Mouse (Mus musculus) MEL (cell line): ENCODE results near the gene St6galnac1. TPM values are rescaled to one million over a fixed set of nuclear protein-coding genes. Genes with fewer than 3 reads are reported as not detected.

Source experiments
- DNase-seq: peaks from one replicate; pipeline ENCODE4 v3.0.0; 2011; ENCODE audit warnings: low read depth, low spot score
- H3K27ac ChIP-seq: 2 replicates; pipeline ENCODE4 v1.5.1; 2012; ENCODE audit warnings: low read depth, mild to moderate bottlenecking, control low read depth, low read length, moderate library complexity; ENCODE audit not compliant: control insufficient read depth
- H3K27me3 ChIP-seq, 2 experiments: fragments of 150-350 bp in 1 of 2; sonication (generic) in 1 of 2; 2 replicates each; pipeline ENCODE4 v1.6.1; 2012; ENCODE audit warnings: low read length in 2 of 2, mild to moderate bottlenecking in 2 of 2, improper control_type of control experiment in 1 of 2, moderate library complexity in 1 of 2; ENCODE audit not compliant: insufficient read depth in 2 of 2, control insufficient read depth in 1 of 2
- H3K36me3 ChIP-seq, 2 experiments: 2 replicates each; pipeline ENCODE4 v1.6.1; 2012 to 2014; ENCODE audit warnings: low read length in 2 of 2, improper control_type of control experiment in 1 of 2, inconsistent platforms in 1 of 2, mild to moderate bottlenecking in 1 of 2; ENCODE audit not compliant: insufficient read depth in 2 of 2, control insufficient read depth in 1 of 2
- H3K4me1 ChIP-seq, 2 experiments: fragments of 150-350 bp in 1 of 2; sonication (generic) in 1 of 2; 2 replicates each; pipeline ENCODE4 v1.6.1; 2012; ENCODE audit warnings: low read length in 2 of 2, improper control_type of control experiment in 1 of 2, mild to moderate bottlenecking in 1 of 2; ENCODE audit not compliant: insufficient read depth in 2 of 2, control insufficient read depth in 1 of 2
- H3K4me3 ChIP-seq, 2 experiments: fragments of 150-350 bp in 1 of 2; sonication (generic) in 1 of 2; 2 replicates each; pipeline ENCODE4 v1.5.1; 2012; ENCODE audit warnings: low read depth in 2 of 2, low read length in 2 of 2, mild to moderate bottlenecking in 2 of 2, moderate library complexity in 2 of 2, control low read depth in 1 of 2, improper control_type of control experiment in 1 of 2; ENCODE audit not compliant: control insufficient read depth in 1 of 2, insufficient read depth in 1 of 2
- H3K79me2 ChIP-seq: 2 replicates; pipeline ENCODE4 v1.6.1; 2012; ENCODE audit warnings: mild to moderate bottlenecking, low read length, moderate library complexity; ENCODE audit not compliant: control insufficient read depth, poor library complexity, insufficient read depth
- H3K9ac ChIP-seq: 2 replicates; pipeline ENCODE4 v1.6.1; 2012; ENCODE audit warnings: low read depth, mild to moderate bottlenecking, control low read depth, low read length, moderate library complexity; ENCODE audit not compliant: control insufficient read depth, poor library complexity, severe bottlenecking
- H3K9me3 ChIP-seq: fragments of 150-350 bp; sonication (generic); replicated peaks from 2 replicates; pipeline ENCODE4 v1.6.1; 2012; ENCODE audit warnings: mild to moderate bottlenecking, low read length, improper control_type of control experiment, moderate library complexity; ENCODE audit not compliant: insufficient read depth
- BHLHE40 ChIP-seq: IDR thresholded peaks from 2 replicates; pipeline ENCODE4 v1.6.1; 2012; ENCODE audit warnings: low read depth, mild to moderate bottlenecking, inconsistent platforms, low read length, improper control_type of control experiment, borderline replicate concordance
- CHD2 ChIP-seq: IDR thresholded peaks from 2 replicates; pipeline ENCODE4 v1.6.1; 2011; ENCODE audit warnings: low read length, improper control_type of control experiment
- ELF1 ChIP-seq: IDR thresholded peaks from 2 replicates; pipeline ENCODE4 v1.6.1; 2014; ENCODE audit warnings: low read depth, mild to moderate bottlenecking, inconsistent platforms, low read length, improper control_type of control experiment, moderate library complexity
- EP300 ChIP-seq, 2 experiments: IDR thresholded peaks; 2 replicates each; pipeline ENCODE4 v1.6.1; 2011; ENCODE audit warnings: improper control_type of control experiment in 2 of 2, low read length in 2 of 2, low read depth in 1 of 2, mild to moderate bottlenecking in 1 of 2
- ETS1 ChIP-seq: IDR thresholded peaks from 2 replicates; pipeline ENCODE4 v1.6.1; 2012; ENCODE audit warnings: low read depth, mild to moderate bottlenecking, inconsistent platforms, low read length, improper control_type of control experiment, moderate library complexity
- HCFC1 ChIP-seq: IDR thresholded peaks from 2 replicates; pipeline ENCODE4 v1.6.1; 2012; ENCODE audit warnings: low read depth, mild to moderate bottlenecking, inconsistent platforms, low read length, improper control_type of control experiment, moderate library complexity
- JUND ChIP-seq: IDR thresholded peaks from 2 replicates; pipeline ENCODE4 v1.6.1; 2011; ENCODE audit warnings: low read depth, mild to moderate bottlenecking, improper control_type of control experiment, low read length
- KAT2A ChIP-seq: conservative IDR thresholded peaks from 2 replicates; pipeline ENCODE4 v1.6.1; 2012; ENCODE audit warnings: low read depth, low read length, improper control_type of control experiment, inconsistent platforms
- MXI1 ChIP-seq: IDR thresholded peaks from 2 replicates; pipeline ENCODE4 v1.6.1; 2011; ENCODE audit warnings: mild to moderate bottlenecking, low read depth, low read length, improper control_type of control experiment
- MYB ChIP-seq: IDR thresholded peaks from 2 replicates; pipeline ENCODE4 v1.6.1; 2011; ENCODE audit warnings: mild to moderate bottlenecking, low read depth, low read length, improper control_type of control experiment
- MYC ChIP-seq: IDR thresholded peaks from 2 replicates; pipeline ENCODE4 v1.6.1; 2011; ENCODE audit warnings: low read depth, mild to moderate bottlenecking, low read length, improper control_type of control experiment, moderate library complexity
- NELFE ChIP-seq: IDR thresholded peaks from 2 replicates; pipeline ENCODE4 v1.6.1; 2011; ENCODE audit warnings: low read depth, low read length, improper control_type of control experiment
- NRF1 ChIP-seq: IDR thresholded peaks from 2 replicates; pipeline ENCODE4 v1.6.1; 2014; ENCODE audit warnings: low read depth, mild to moderate bottlenecking, inconsistent platforms, low read length, improper control_type of control experiment, moderate library complexity; ENCODE audit not compliant: poor library complexity, insufficient read depth, severe bottlenecking
- POLR2AphosphoS2 ChIP-seq: IDR thresholded peaks from 2 replicates; pipeline ENCODE4 v1.6.1; 2011; ENCODE audit warnings: low read length, improper control_type of control experiment
- POLR2AphosphoS5 ChIP-seq: IDR thresholded peaks from 2 replicates; pipeline ENCODE4 v1.6.1; 2012; ENCODE audit warnings: low read depth, borderline replicate concordance, mild to moderate bottlenecking, inconsistent platforms, low read length, moderate library complexity, mixed read lengths
- RAD21 ChIP-seq: IDR thresholded peaks from 2 replicates; pipeline ENCODE4 v1.6.1; 2011; ENCODE audit warnings: mild to moderate bottlenecking, low read depth, low read length, improper control_type of control experiment
- SMC3 ChIP-seq: IDR thresholded peaks from 2 replicates; pipeline ENCODE4 v1.6.1; 2011; ENCODE audit warnings: low read depth, low read length, improper control_type of control experiment
- TBP ChIP-seq: IDR thresholded peaks from 2 replicates; pipeline ENCODE4 v1.8.0; 2011; ENCODE audit warnings: low read depth, low read length, improper control_type of control experiment
- UBTF ChIP-seq: IDR thresholded peaks from 2 replicates; pipeline ENCODE4 v1.6.1; 2012; ENCODE audit warnings: low read depth, mild to moderate bottlenecking, inconsistent platforms, low read length, improper control_type of control experiment, moderate library complexity, borderline replicate concordance; ENCODE audit not compliant: insufficient read depth
- USF1 ChIP-seq: IDR thresholded peaks from 2 replicates; pipeline ENCODE4 v1.6.1; 2014; ENCODE audit warnings: low read depth, mild to moderate bottlenecking, inconsistent platforms, low read length, improper control_type of control experiment, moderate library complexity
- ZMIZ1 ChIP-seq: IDR thresholded peaks from 2 replicates; pipeline ENCODE4 v1.6.1; 2012; ENCODE audit warnings: low read depth, mild to moderate bottlenecking, inconsistent platforms, low read length, improper control_type of control experiment, moderate library complexity
- polyA plus RNA-seq, 2 experiments: library from polyadenylated mRNA; stranded (reverse) in 1 of 2; unstranded in 1 of 2; fragments of >175 nt in 1 of 2; fragments of >200 nt in 1 of 2; gene quantifications; 2 replicates each; pipeline versions ENCODE4 v1.2.1 to v1.2.4; 2012; ENCODE audit warnings: low replicate concordance in 2 of 2, low read depth in 1 of 2; ENCODE audit not compliant: insufficient read length in 2 of 2, insufficient read depth in 1 of 2, missing spikeins in 1 of 2
- total RNA-seq: library from RNA; depleted of rRNA; stranded (reverse); fragments of 300-350 nt; gene quantifications from 2 replicates; pipeline ENCODE4 v1.2.3, GENCODE M21; 2012

Gene St6galnac1
- total and polyA plus RNA-seq, 3 experiments, result not detected

- H3K79me2 ChIP-seq, result no peaks in the 10 kb centered on the region
- no peak overlapping the region for H3K27ac ChIP-seq
- no peak for TF ChIP-seq TBP
- TF ChIP-seq NRF1, result no peak
- no peak for TF ChIP-seq MYC
- no peak for TF ChIP-seq HCFC1
- TF ChIP-seq MYB, result no peak
- no peak for TF ChIP-seq JUND
- no peak overlapping the region for H3K4me3 ChIP-seq
- no peak overlapping the region for H3K9ac ChIP-seq
- no peaks in the 10 kb centered on the region for H3K27me3 ChIP-seq
- no peaks in the 10 kb centered on the region for H3K9me3 ChIP-seq
- no peak for DNase-seq
- no peaks in the 10 kb centered on the region for H3K4me1 ChIP-seq
- no peaks in the 10 kb centered on the region for H3K36me3 ChIP-seq
Observed at GRCm38 (mm10) chr11:116816769-116817168, 41.5 kb upstream of the St6galnac1 start.

GRCm38 (mm10) chr11:116814884-116815415, 39.6 kb upstream of the St6galnac1 start:
- no peaks in the 10 kb centered on the region for H3K27me3 ChIP-seq
- H3K79me2 ChIP-seq, result no peaks in the 10 kb centered on the region
- DNase-seq, result no peak
- H3K4me3 ChIP-seq, result no peak overlapping the region
- no peak for TF ChIP-seq HCFC1
- TF ChIP-seq CHD2, result no peak
- no peak for TF ChIP-seq MXI1
- no peak for TF ChIP-seq KAT2A
- TF ChIP-seq UBTF, result no peak
- TF ChIP-seq NELFE, result no peak
- TF ChIP-seq RAD21, result no peak
- TF ChIP-seq USF1, result no peak
- no peak for TF ChIP-seq SMC3
- no peak for TF ChIP-seq MYC
- TF ChIP-seq ETS1, result no peak
- TF ChIP-seq POLR2AphosphoS2, result no peak
- TF ChIP-seq EP300 (IDR thresholded peaks at IDR 0.05; ENCODE audit: low read depth in 1 of 2, low read length in 2 of 2), result no peak
- no peak for TF ChIP-seq ZMIZ1
- TF ChIP-seq POLR2AphosphoS5, result no peak
- no peak for TF ChIP-seq BHLHE40
- TF ChIP-seq ELF1, result no peak
- H3K36me3 ChIP-seq, result no peaks in the 10 kb centered on the region
- no peak overlapping the region for H3K9ac ChIP-seq
- H3K4me1 ChIP-seq, result no peaks in the 10 kb centered on the region
- H3K27ac ChIP-seq, result no peak overlapping the region
- no peaks in the 10 kb centered on the region for H3K9me3 ChIP-seq
